Mouse (Mus musculus): Measurements from ENCODE around the gene Ikzf3. TPM values are rescaled to one million over a fixed set of nuclear protein-coding genes. Genes with fewer than 3 reads are reported as not detected.

The Ikzf3 gene
- 0.15 and 0.27 TPM in 2 replicates for polyA plus RNA-seq (2012; rRNA removed)
- polyA plus RNA-seq (2014; fragmentation: Nextera tagmentation; extraction: Ambion mirVana), result 0.05 and 0.10 TPM in 2 replicates

DNA sequence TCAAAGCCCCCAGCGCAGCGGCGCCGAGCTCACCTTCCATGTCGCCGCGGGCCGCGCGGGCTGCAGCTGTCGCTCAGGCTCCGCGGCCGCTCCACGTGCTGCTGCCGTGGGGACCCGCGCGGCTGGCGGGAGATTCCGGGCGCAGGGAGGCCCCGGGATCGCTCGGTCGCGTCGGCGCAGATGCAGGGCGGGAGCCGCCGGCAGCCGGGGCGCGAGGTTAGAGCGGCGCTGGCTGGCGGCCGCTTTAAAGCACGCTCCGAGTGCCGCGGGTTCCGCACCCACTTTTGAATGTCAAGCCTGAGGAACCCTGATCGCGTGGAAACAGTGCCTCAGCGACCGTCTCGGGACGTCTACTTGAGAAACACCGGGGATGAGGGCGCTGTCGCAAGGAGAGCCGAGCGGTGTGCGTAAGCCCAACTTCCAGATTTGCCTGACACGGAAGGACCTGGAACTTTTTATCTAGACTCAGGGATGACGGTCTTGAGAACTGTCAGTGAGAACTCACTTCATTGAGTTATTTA is at the start of gene Ikzf3:
TSS of gene Ikzf3 (minus strand) at position 321 of the 521 bp plus-strand sequence.
- no peaks in the 10 kb centered on the region for H3K9me3 ChIP-seq (ENCODE audit: control insufficient read depth, low read length)
- peak within 1 kb of the TSS; percentile 41; the same call in 1 of the 2 replicates for H3K4me2 ChIP-seq (ENCODE audit: low read depth)
- TF ChIP-seq EP300 (IDR thresholded peaks at IDR 0.05; ENCODE audit: low read depth) (no peak), CTCF (IDR thresholded peaks at IDR 0.05; ENCODE audit: low read depth) (no peak)
- 2% methylated on average over 55 of the region's 58 CpGs for WGBS (ENCODE audit: insufficient replicate concordance)
- peak within 1 kb of the TSS in 1 of 2 experiments; percentile 17; a peak in 2 of 4 replicates for H3K4me3 ChIP-seq (ENCODE audit: insufficient read depth in 1 of 2, low read depth in 2 of 2, low read length in 2 of 2)
- H3K36me3 ChIP-seq (replicated peaks; ENCODE audit: control insufficient read depth, insufficient read depth, low read depth), result no peaks in the 10 kb centered on the region
- H3K27me3 ChIP-seq (ENCODE audit: control insufficient read depth, insufficient read depth, low read length), result peaks cover 80% of the 10 kb centered on the region
- ATAC-seq (ENCODE audit: insufficient read depth) (no peak), DNase-seq (ENCODE audit: low read depth in 3 of 3, low spot score in 3 of 3) (no peak)
- H3K27ac ChIP-seq, result no peak within 1 kb of the TSS
- peaks cover 5 to 6% of the 10 kb centered on the region in 2 experiments for H3K4me1 ChIP-seq (replicated peaks; ENCODE audit: control insufficient read depth in 2 of 2, insufficient read depth in 2 of 2, low read length in 1 of 2)
- H3K9ac ChIP-seq (replicated peaks), result no peak within 1 kb of the TSS

DNA sequence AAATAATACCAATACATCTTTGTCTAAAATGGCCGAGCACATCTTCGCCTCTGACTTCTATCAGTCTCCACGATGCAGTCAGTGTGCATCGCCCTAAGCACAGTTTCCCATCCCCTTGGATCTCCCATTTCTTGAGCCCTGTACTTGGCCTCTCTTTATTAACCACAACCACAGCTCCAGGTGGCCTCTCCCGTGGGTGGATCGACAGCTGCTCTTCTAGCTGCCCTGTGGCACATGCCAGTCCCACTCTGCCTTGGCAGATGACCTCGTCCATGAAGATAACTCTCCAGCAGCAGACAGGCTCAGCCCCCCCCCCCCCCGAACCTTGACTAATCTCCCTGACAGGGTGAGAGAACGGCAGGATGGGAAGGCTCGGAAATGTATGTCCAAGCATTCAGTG is 49.6 kb upstream of the Ikzf3 start:
- no peak overlapping the region for H3K9ac ChIP-seq (replicated peaks)
- ATAC-seq (ENCODE audit: insufficient read depth) (no peak), DNase-seq (ENCODE audit: low read depth in 3 of 3, low spot score in 3 of 3) (no peak)
- H3K4me2 ChIP-seq (ENCODE audit: low read depth), result no peak overlapping the region
- no peak overlapping the region for H3K4me3 ChIP-seq (ENCODE audit: insufficient read depth in 1 of 2, low read depth in 2 of 2, low read length in 2 of 2)
- H3K27ac ChIP-seq, result no peak overlapping the region
- peaks cover 22% of the 10 kb centered on the region for H3K27me3 ChIP-seq (ENCODE audit: control insufficient read depth, insufficient read depth, low read length)
- H3K36me3 ChIP-seq (replicated peaks; ENCODE audit: control insufficient read depth, insufficient read depth, low read depth), result no peaks in the 10 kb centered on the region
- peaks cover 0 to 6% of the 10 kb centered on the region in 2 experiments; a peak in 1 of 4 replicates for H3K4me1 ChIP-seq (replicated peaks; ENCODE audit: control insufficient read depth in 2 of 2, insufficient read depth in 2 of 2, low read length in 1 of 2)
- TF ChIP-seq EP300 (IDR thresholded peaks at IDR 0.05; ENCODE audit: low read depth) (no peak), CTCF (IDR thresholded peaks at IDR 0.05; ENCODE audit: low read depth) (no peak)
- H3K9me3 ChIP-seq (ENCODE audit: control insufficient read depth, low read length), result no peaks in the 10 kb centered on the region
- WGBS (ENCODE audit: insufficient replicate concordance), result 44% methylated on average over 10 of the region's 10 CpGs

DNA sequence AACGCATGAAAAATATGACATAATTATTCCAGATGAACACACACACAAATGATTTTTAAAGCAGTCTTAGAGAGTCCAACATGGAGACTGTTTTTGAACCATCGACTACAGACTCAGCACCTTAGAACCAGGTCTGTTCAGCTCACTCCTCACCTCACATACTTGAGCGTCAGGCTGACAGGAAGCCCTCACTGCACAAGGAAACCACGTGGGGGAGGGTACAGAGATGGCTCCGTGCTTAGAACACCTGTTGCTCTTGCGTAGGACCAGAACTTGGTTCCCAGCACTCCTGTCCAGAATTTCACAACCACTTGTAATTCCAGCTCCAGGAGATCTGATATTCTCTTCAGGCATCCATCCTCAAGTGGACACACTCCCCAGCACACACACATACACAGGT is 49.2 kb upstream of the Ikzf3 start:
- H3K9ac ChIP-seq (replicated peaks), result no peak overlapping the region
- WGBS (ENCODE audit: insufficient replicate concordance), result 43% methylated on average over 6 of the region's 6 CpGs
- H3K27me3 ChIP-seq (ENCODE audit: control insufficient read depth, insufficient read depth, low read length), result peaks cover 17% of the 10 kb centered on the region
- TF ChIP-seq CTCF (IDR thresholded peaks at IDR 0.05; ENCODE audit: low read depth) (no peak), EP300 (IDR thresholded peaks at IDR 0.05; ENCODE audit: low read depth) (no peak)
- no peaks in the 10 kb centered on the region for H3K9me3 ChIP-seq (ENCODE audit: control insufficient read depth, low read length)
- peaks cover 0 to 6% of the 10 kb centered on the region in 2 experiments; a peak in 1 of 4 replicates for H3K4me1 ChIP-seq (replicated peaks; ENCODE audit: control insufficient read depth in 2 of 2, insufficient read depth in 2 of 2, low read length in 1 of 2)
- H3K36me3 ChIP-seq (replicated peaks; ENCODE audit: control insufficient read depth, insufficient read depth, low read depth), result no peaks in the 10 kb centered on the region
- H3K4me3 ChIP-seq (ENCODE audit: insufficient read depth in 1 of 2, low read depth in 2 of 2, low read length in 2 of 2), result no peak overlapping the region
- no peak overlapping the region for H3K4me2 ChIP-seq (ENCODE audit: low read depth)
- DNase-seq (ENCODE audit: low read depth in 3 of 3, low spot score in 3 of 3) (no peak), ATAC-seq (ENCODE audit: insufficient read depth) (no peak)
- no peak overlapping the region for H3K27ac ChIP-seq

DNA sequence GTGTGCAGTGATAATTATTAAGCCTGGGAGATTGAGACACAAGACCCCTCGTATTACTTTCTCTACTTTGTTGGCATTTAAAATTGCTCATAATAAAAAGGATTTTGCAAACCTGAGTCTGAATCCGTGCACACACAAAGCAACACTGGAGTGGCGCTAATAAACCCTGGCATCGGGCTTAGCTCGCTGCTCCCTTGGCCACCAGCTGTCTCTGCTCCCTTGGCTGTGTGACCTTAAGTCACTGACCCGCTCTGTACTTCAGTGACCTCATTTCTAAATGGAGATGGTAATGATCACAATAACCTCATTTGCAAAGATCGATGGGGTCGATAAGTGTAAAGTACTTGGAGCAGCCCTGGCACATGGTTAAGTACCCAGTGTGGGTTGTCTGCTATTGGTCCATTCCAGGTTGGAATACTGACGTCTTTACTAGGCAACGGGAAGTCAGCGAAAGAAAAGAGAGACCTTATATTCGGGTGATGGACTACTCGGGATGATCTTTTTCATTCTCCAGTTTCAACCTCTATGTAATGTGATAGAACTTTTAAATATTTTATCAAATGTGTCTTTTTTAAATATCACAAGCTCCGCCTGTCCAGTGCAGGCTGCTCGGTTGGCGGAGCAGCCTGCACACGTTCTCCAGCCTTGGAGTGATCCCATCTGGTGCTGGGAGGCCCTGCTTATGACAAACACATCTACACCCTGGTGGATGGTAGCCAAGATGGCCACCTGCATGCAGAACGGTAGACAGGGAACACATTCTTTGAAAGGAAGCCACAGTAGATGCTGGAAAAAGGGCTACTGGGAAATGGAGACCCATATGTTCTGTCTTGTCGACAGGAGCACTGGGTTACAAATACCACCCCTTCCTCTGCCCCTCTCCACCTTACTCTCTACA is 45.0 kb upstream of the Ikzf3 start:
- Histone ChIP-seq H3K36me3 (replicated peaks; ENCODE audit: control insufficient read depth, insufficient read depth, low read depth) (no peaks in the 10 kb centered on the region), H3K9ac (replicated peaks) (no peak overlapping the region), H3K4me2 (ENCODE audit: low read depth) (no peak overlapping the region), H3K27me3 (ENCODE audit: control insufficient read depth, insufficient read depth, low read length) (peaks cover 3% of the 10 kb centered on the region; the same call in 1 of the 2 replicates), H3K4me1 (replicated peaks; ENCODE audit: control insufficient read depth in 2 of 2, insufficient read depth in 2 of 2, low read length in 1 of 2) (peaks cover 27 to 34% of the 10 kb centered on the region in 2 experiments), H3K9me3 (ENCODE audit: control insufficient read depth, low read length) (no peaks in the 10 kb centered on the region), H3K4me3 (ENCODE audit: insufficient read depth in 1 of 2, low read depth in 2 of 2, low read length in 2 of 2) (no peak overlapping the region), H3K27ac (no peak overlapping the region)
- no peak for TF ChIP-seq EP300 (IDR thresholded peaks at IDR 0.05; ENCODE audit: low read depth)
- no peak for TF ChIP-seq CTCF (IDR thresholded peaks at IDR 0.05; ENCODE audit: low read depth)
- DNase-seq (ENCODE audit: low read depth in 3 of 3, low spot score in 3 of 3) (no peak), ATAC-seq (ENCODE audit: insufficient read depth) (no peak)
- WGBS (ENCODE audit: insufficient replicate concordance), result 77% methylated on average over 19 of the region's 19 CpGs

DNA sequence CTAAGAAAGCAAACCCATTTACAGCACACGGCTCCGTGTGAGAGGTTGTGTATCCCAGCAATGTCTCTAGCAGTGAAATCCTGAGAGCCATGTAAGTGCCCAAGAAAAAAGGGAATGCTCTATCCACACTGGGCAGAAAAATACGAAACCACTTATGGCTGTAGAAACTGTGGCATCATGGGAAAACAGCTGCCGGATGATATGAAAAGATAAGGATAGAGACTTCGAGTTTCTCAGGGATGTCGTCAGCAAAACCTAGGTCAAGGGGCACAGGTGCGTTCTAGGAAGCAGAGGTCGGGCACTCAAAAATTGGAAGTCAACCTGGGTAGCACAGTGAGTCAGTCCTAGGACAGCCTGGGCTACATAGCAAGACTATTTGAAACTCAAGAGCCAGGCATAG is 43.5 kb upstream of the Ikzf3 start:
- peak overlapping the region; percentile 95 for H3K27ac ChIP-seq
- H3K4me3 ChIP-seq (ENCODE audit: insufficient read depth in 1 of 2, low read depth in 2 of 2, low read length in 2 of 2), result no peak overlapping the region
- H3K4me2 ChIP-seq (ENCODE audit: low read depth), result peak overlapping the region; percentile 94
- no peaks in the 10 kb centered on the region for H3K9me3 ChIP-seq (ENCODE audit: control insufficient read depth, low read length)
- H3K4me1 ChIP-seq (replicated peaks; ENCODE audit: control insufficient read depth in 2 of 2, insufficient read depth in 2 of 2, low read length in 1 of 2), result peaks cover 42 to 49% of the 10 kb centered on the region in 2 experiments
- H3K36me3 ChIP-seq (replicated peaks; ENCODE audit: control insufficient read depth, insufficient read depth, low read depth), result no peaks in the 10 kb centered on the region
- peak overlapping the region; percentile 73 for H3K9ac ChIP-seq (replicated peaks)
- 46% methylated on average over 8 of the region's 8 CpGs for WGBS (ENCODE audit: insufficient replicate concordance)
- no peak for TF ChIP-seq CTCF (IDR thresholded peaks at IDR 0.05; ENCODE audit: low read depth)
- no peak for TF ChIP-seq EP300 (IDR thresholded peaks at IDR 0.05; ENCODE audit: low read depth)
- no peak for DNase-seq (ENCODE audit: low read depth in 3 of 3, low spot score in 3 of 3)
- no peak for ATAC-seq (ENCODE audit: insufficient read depth)
- peaks cover 3% of the 10 kb centered on the region; the same call in 1 of the 2 replicates for H3K27me3 ChIP-seq (ENCODE audit: control insufficient read depth, insufficient read depth, low read length)
